Mouse (Mus musculus) urinary bladder, postnatal 14 days (tissue): ENCODE results near the gene Grhpr.
"Not testable (repeated sequence)": the region's sequence is repeated elsewhere in the genome, so short reads cannot be mapped to it uniquely, and the experiment has no call there.

ENCODE experiments used
- DNase-seq: peaks from one replicate; pipeline ENCODE4 v3.0.0; 2021; ENCODE audit warnings: low spot score

Gene Grhpr

GRCm38 (mm10) chr4:44974331-44974730, 6.9 kb upstream of the Grhpr start:
- no peak for DNase-seq

- no peak for DNase-seq
Measured at GRCm38 (mm10) chr4:44976026-44976615, 5.1 kb upstream of the Grhpr start.

GRCm38 (mm10) chr4:44976921-44977710, 4.1 kb upstream of the Grhpr start:
- DNase-seq: no peak

- no peak for DNase-seq
Measured at GRCm38 (mm10) chr4:44978175-44978574, 3.0 kb upstream of the Grhpr start.

- DNase-seq: no peak
Measured at GRCm38 (mm10) chr4:44979794-44980338, 1.3 kb upstream of the Grhpr start.

GRCm38 (mm10) chr4:44981974-44982287, 736 bp downstream of the Grhpr start:
- no peak for DNase-seq

GRCm38 (mm10) chr4:44982440-44983130, 1.4 kb downstream of the Grhpr start:
- no peak for DNase-seq

- DNase-seq: no peak
Measured at GRCm38 (mm10) chr4:44983131-44983740, 2.0 kb downstream of the Grhpr start.

- DNase-seq: no peak
Measured at GRCm38 (mm10) chr4:44990560-44990959, 9.4 kb downstream of the Grhpr start.

GRCm38 (mm10) chr4:44992330-44992729, 11.1 kb downstream of the Grhpr start:
- DNase-seq: not testable (repeated sequence)

- DNase-seq: not testable (repeated sequence)
Measured at GRCm38 (mm10) chr4:44993179-44993578, 12.0 kb downstream of the Grhpr start.

- DNase-seq: no peak
Measured at GRCm38 (mm10) chr4:44993847-44994246, 12.7 kb downstream of the Grhpr start.

- DNase-seq: no peak
Measured at GRCm38 (mm10) chr4:44994776-44995175, 13.6 kb downstream of the Grhpr start.

- no peak for DNase-seq
Measured at GRCm38 (mm10) chr4:44998071-44998470, 16.9 kb downstream of the Grhpr start.

GRCm38 (mm10) chr4:45000001-45000400, 18.8 kb downstream of the Grhpr start:
- no peak for DNase-seq

- DNase-seq: peak; percentile 76
Measured at GRCm38 (mm10) chr4:45005452-45005851, 24.3 kb downstream of the Grhpr start.

GRCm38 (mm10) chr4:45010806-45011415, 29.7 kb downstream of the Grhpr start:
- no peak for DNase-seq

- DNase-seq: peak; percentile 74
Measured at GRCm38 (mm10) chr4:45011581-45012104, 30.4 kb downstream of the Grhpr start.

GRCm38 (mm10) chr4:45012105-45012975, 31.1 kb downstream of the Grhpr start, which contains the start of gene Zbtb5:
TSS of gene Zbtb5 (minus strand) at chr4:45012412.
- peak; percentile 99 for DNase-seq

GRCm38 (mm10) chr4:45013031-45013431, 31.8 kb downstream of the Grhpr start:
- DNase-seq: no peak

GRCm38 (mm10) chr4:45013537-45013936, 32.3 kb downstream of the Grhpr start:
- DNase-seq: no peak
